Mouse (Mus musculus) layer of hippocampus, adult 9-11 months (tissue): Measurements from ENCODE around the gene Rnf144b.
A peak's percentile ranks its signal among the peaks of the same experiment; 100 is the strongest.

Experiments used
- DNase-seq: peaks from one replicate; pipeline ENCODE4 v3.0.0; 2022

The Rnf144b gene

DNA sequence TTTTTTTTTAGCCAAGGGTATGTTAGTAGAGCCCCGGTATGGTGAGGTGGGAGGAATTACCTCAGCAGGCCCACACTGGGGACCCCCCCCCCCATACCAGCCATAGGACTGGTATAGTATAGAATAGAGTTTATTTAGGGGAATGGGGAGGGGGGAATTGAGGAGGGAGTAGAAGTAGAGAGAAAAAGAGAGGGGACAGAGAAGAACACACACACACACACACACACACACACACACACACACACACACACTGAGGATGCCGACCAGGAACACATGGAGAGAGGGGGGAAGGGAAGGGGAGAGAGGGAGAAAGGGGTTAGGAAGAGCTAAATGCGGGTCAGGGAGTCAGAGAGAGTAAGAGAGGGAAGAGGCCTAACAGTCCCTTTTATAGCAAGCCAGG lies 151.7 kb downstream of the Rnf144b start:
- no peak for DNase-seq

DNA sequence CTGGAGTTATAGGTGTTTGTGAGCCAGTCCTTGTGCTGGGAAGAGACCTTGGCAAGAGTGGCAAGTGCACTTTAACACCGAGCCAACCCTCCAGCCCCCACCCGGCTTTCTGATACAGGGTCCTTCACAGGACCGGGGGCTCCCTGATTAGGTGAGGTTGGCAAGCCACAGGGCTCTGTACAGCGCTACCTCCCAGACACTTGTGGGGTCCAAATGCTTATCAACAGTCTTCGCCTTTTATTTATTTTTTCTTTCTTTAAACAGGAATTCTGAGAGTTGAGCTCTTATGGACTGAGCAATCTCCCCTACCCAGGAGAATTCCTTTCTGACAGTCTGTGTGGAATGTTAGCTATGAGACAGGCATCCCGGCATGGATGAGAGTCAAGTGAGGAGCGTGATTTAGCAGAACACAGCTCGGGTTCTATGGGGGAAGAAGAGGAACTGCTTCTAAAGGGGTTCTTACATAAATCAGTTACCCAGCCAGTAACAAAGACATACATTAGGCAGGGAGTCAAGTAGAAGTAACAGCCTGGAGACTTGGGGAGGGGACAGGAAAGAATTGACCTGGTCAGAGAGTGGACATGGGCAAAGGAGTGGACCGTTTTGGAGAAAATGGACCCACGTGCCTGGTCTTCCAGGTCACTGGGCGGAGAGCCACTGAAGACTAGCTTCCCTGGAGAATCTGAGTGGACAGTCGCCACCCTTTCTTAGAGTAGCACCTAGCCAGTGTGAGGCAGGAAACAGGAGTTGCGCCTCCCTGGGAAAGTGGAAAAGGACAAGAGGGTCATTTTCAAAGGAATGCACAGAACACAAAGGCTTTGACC lies 154.8 kb downstream of the Rnf144b start:
- no peak for DNase-seq

DNA sequence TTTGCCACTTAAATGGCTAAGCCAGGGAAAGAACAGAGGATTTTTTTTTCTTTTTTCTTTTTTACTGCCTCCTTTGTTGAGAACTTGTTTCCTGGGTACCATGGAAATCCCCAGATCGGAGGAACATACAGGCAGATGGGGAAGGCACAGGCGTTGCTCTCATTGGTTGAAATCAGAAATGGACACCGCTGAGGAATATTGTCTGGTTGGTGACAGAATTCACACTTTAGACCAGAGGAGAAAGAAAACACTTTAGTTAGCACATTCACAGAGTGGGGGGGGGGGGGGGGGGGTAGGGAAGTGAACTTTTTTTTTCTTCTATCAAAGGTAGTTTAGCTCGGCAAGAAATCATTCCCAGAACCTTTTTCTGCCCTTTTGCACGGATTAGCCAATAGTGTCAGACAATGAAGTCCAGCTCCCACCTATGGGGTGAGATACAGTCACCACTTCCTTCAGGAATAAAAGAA lies 155.4 kb downstream of the Rnf144b start:
- no peak for DNase-seq

DNA sequence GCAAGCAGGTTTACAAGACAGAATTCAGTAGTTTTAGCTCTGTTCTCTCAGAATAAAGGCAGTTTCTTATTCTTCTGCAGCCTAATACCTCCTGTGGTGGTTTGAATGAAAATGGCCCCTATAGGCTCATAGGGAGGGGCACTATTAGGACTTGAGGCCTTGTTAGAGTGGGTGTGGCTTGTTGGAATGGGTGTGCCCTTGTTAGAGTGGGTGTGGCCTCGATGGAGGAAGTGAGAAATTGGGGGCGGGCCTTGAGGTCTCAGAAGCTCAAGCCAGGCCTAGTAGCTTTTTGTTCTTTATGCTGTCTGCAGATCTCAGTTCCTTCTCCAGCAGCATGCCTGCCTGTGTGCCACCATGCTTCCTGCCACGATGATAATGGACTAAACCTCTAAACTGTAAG lies 159.8 kb downstream of the Rnf144b start:
- DNase-seq: no peak

DNA sequence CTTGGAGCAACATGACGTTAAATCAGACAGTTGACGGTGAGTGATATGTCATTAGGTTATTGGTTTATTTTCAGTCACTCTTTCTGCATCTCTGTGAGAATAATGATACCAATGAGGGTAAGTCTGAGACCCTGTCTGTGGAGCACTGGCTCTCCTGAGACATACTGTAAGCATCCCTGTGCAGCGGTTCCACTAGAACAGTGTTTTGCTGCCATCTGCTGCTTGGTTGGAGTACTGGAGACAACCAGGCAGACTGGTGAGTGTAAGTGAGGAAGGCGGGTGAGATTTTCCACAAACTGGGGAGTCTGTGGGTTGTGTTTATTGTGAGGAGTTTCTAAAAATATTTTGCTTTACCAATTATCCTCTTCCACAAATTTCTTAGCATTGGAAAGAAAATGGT lies 166.0 kb downstream of the Rnf144b start:
- DNase-seq: peak; percentile 64

DNA sequence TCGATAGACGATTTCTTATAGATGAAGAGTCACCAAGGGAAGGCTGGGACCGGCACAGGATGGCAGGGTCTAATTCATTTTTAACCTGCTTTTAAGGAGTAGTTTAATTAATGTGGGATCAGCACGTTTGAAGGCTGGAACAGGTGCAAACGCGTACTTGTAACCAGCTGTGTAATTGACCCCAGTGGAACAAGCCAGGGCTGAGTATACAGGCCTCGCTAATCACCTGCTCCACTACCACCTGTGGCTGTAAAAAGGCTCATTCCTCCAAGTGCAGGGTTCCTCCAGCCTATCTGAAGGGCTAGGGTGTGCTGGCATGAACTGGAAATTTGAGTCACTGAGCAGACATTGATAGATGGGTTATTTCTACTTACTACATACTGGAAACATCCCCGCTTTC lies 174.0 kb downstream of the Rnf144b start:
- DNase-seq: no peak
